In the genomic region with DNA sequence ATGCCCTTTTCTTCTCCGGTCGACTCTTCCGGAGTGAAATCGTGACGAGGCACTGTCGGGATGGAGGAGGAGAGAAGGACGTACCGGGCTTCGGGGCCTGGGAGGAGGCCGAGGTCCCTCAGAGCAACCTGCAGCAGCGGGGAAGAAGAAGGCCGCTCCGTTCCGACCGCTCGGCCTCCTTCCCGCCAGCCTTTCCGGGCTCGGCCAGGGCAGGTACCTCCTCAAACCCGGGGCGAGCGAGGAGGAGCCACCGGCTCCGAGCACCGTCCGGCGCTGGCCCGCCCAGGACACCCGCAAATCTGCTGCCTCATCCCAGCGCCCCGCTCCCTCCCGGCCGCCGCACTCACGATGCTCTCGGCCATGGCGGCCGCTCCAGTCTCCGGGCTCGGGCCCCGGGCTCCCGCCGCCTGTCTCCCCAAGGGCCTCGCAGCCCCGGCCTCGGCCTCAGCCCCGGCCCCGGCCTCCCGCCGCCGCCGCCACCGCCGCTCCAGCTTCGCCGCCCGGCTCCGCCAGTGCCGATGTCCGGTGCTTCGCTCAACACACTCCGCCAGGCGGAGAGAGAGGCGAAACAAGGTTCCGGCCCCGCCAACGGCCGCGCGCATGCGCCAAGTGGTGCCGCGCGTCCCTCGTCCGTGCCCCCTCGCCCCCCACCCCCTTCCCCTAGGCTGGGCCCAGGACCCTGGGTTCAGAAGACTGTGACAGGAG, we compare ENCODE assay signal across 8 mouse cellular contexts. TPM values are rescaled to one million over a fixed set of nuclear protein-coding genes. Genes with fewer than 3 reads are reported as not detected.
DNase-seq lines count a peak whose midpoint lies in the region; ATAC-seq and TF ChIP-seq lines count a peak whose summit lies in the region.

TSS of gene Nploc4 (minus strand) at position 557 of the 705 bp plus-strand sequence.

- H3K27me3 ChIP-seq in embryonic facial prominence, embryonic 14.5 days (replicated peaks; ENCODE audit: control insufficient read depth, insufficient read depth, low read length): no peaks in the 10 kb centered on the region
- H3K27me3 ChIP-seq in heart, adult 2 months (ENCODE audit: control insufficient read depth, insufficient read depth, low read length): no peaks in the 10 kb centered on the region
- no peaks in the 10 kb centered on the region for H3K27me3 ChIP-seq in kidney, adult 2 months (replicated peaks; ENCODE audit: control insufficient read depth, insufficient read depth, low read length)
- H3K27me3 ChIP-seq in limb, embryonic 11.5 days (ENCODE audit: control insufficient read depth, insufficient read depth, low read length): no peaks in the 10 kb centered on the region
- H3K27me3 ChIP-seq in midbrain, embryonic 13.5 days: no peaks in the 10 kb centered on the region

- TF ChIP-seq CTCF in heart, adult 2 months (IDR thresholded peaks at IDR 0.05): peak; percentile 51
- no peak for TF ChIP-seq CTCF in kidney, adult 2 months (conservative IDR thresholded peaks at IDR 0.05; ENCODE audit: insufficient read depth, insufficient read length, low read depth, low read length)

- peak; percentile 92 for ATAC-seq in embryonic facial prominence, embryonic 14.5 days (ENCODE audit: low read depth)
- ATAC-seq in limb, embryonic 11.5 days (ENCODE audit: insufficient number of reproducible peaks, low FRiP score, low TSS enrichment, low read depth): peak; percentile 89
- ATAC-seq in midbrain, embryonic 13.5 days: peak; percentile 88

- H3K27ac ChIP-seq in embryonic facial prominence, embryonic 14.5 days (replicated peaks; ENCODE audit: low read depth, low read length): peak within 1 kb of the TSS; percentile 76
- peak within 1 kb of the TSS; percentile 89 for H3K27ac ChIP-seq in heart, adult 2 months
- peak within 1 kb of the TSS; percentile 85 for H3K27ac ChIP-seq in kidney, adult 2 months (ENCODE audit: insufficient read depth, low read depth, low read length)
- peak within 1 kb of the TSS; percentile 52 for H3K27ac ChIP-seq in limb, embryonic 11.5 days (replicated peaks; ENCODE audit: low read depth, low read length)
- peak within 1 kb of the TSS; percentile 85 for H3K27ac ChIP-seq in midbrain, embryonic 13.5 days

- peak within 1 kb of the TSS; percentile 75 for H3K4me2 ChIP-seq in embryonic facial prominence, embryonic 14.5 days (ENCODE audit: low read depth, low read length)
- H3K4me2 ChIP-seq in limb, embryonic 11.5 days (ENCODE audit: low read depth, severe bottlenecking): peak within 1 kb of the TSS; percentile 83
- peak within 1 kb of the TSS; percentile 80 for H3K4me2 ChIP-seq in midbrain, embryonic 13.5 days (replicated peaks)

- intact Hi-C loops in heart, adult 2 months (cut with DNase I): loop anchor here (2.0 kb wide), 1 partner anchor 19 kb away; no protein-coding TSS in a partner anchor

- peak; percentile 81 for DNase-seq in 416B (ENCODE audit: low read depth)
- DNase-seq in adrenal gland, postnatal 4 days (ENCODE audit: low spot score in 2 of 2): peak; percentile 77 to 89
- DNase-seq in embryonic facial prominence, embryonic 14.5 days (ENCODE audit: low spot score): peak; percentile 92
- DNase-seq in heart, adult 2 months: peak; percentile 90 to 95
- DNase-seq in kidney, adult 2 months: peak; percentile 88
- peak; percentile 96 for DNase-seq in limb, embryonic 11.5 days (ENCODE audit: low spot score)
- peak; percentile 85 for DNase-seq in spleen, adult 12 weeks (ENCODE audit: low spot score)

- WGBS in embryonic facial prominence, embryonic 14.5 days: under 1% methylated on average over 38 of the region's 77 CpGs
- WGBS in heart, adult 2 months: under 1% methylated on average over 68 of the region's 77 CpGs
- WGBS in kidney, adult 2 months: 3% methylated on average over 68 of the region's 77 CpGs
- under 1% methylated on average over 75 of the region's 77 CpGs for WGBS in limb, embryonic 11.5 days
- under 1% methylated on average over 71 of the region's 77 CpGs for WGBS in midbrain, embryonic 13.5 days

- H3K9ac ChIP-seq in embryonic facial prominence, embryonic 14.5 days (ENCODE audit: low read depth, low read length): peak within 1 kb of the TSS; percentile 97
- peak within 1 kb of the TSS; percentile 97 for H3K9ac ChIP-seq in heart, adult 2 months (ENCODE audit: low read depth, low read length)
- H3K9ac ChIP-seq in limb, embryonic 11.5 days (ENCODE audit: low read length): peak within 1 kb of the TSS; percentile 96
- H3K9ac ChIP-seq in midbrain, embryonic 13.5 days (replicated peaks): peak within 1 kb of the TSS; percentile 99

- no peaks in the 10 kb centered on the region for H3K9me3 ChIP-seq in embryonic facial prominence, embryonic 14.5 days (ENCODE audit: control insufficient read depth, low read length)
- no peaks in the 10 kb centered on the region for H3K9me3 ChIP-seq in limb, embryonic 11.5 days (ENCODE audit: control insufficient read depth, low read length)
- no peaks in the 10 kb centered on the region for H3K9me3 ChIP-seq in midbrain, embryonic 13.5 days

- peaks cover 11% of the 10 kb centered on the region for H3K4me1 ChIP-seq in embryonic facial prominence, embryonic 14.5 days (ENCODE audit: control insufficient read depth, insufficient read depth, low read length)
- peaks cover 5% of the 10 kb centered on the region for H3K4me1 ChIP-seq in heart, adult 2 months (ENCODE audit: control insufficient read depth, insufficient read depth, low read length)
- H3K4me1 ChIP-seq in kidney, adult 2 months (ENCODE audit: control insufficient read depth, insufficient read depth, low read length): peaks cover 5% of the 10 kb centered on the region; the same call in 1 of the 2 replicates
- H3K4me1 ChIP-seq in limb, embryonic 11.5 days (ENCODE audit: control insufficient read depth, insufficient read depth, low read length): peaks cover 11% of the 10 kb centered on the region
- H3K4me1 ChIP-seq in midbrain, embryonic 13.5 days (replicated peaks): peaks cover 13% of the 10 kb centered on the region

- 0 out of 2 replicates have a peak, but pooled peaks have one; percentile 11 for TF ChIP-seq EP300 in heart, adult 2 months (IDR thresholded peaks at IDR 0.05; ENCODE audit: insufficient read depth, low read depth, low read length)

- peaks cover 30% of the 10 kb centered on the region for H3K36me3 ChIP-seq in embryonic facial prominence, embryonic 14.5 days (ENCODE audit: control insufficient read depth, insufficient read depth, low read length)
- peaks cover 7% of the 10 kb centered on the region for H3K36me3 ChIP-seq in heart, adult 2 months (ENCODE audit: control insufficient read depth, insufficient read depth, low read length)
- H3K36me3 ChIP-seq in kidney, adult 2 months (ENCODE audit: control insufficient read depth, insufficient read depth, low read length): no peaks in the 10 kb centered on the region
- peaks cover 2% of the 10 kb centered on the region for H3K36me3 ChIP-seq in limb, embryonic 11.5 days (ENCODE audit: control insufficient read depth, insufficient read depth, low read length)
- H3K36me3 ChIP-seq in midbrain, embryonic 13.5 days: peaks cover 26% of the 10 kb centered on the region

- peak; percentile 50; the same call in 1 of the 2 replicates for TF ChIP-seq POLR2A in heart, adult 2 months (IDR thresholded peaks at IDR 0.05; ENCODE audit: insufficient read depth, low read depth, low read length)
- TF ChIP-seq POLR2A in kidney, adult 2 months (IDR thresholded peaks at IDR 0.05; ENCODE audit: low read depth, low read length): peak; percentile 35

- H3K79me2 ChIP-seq in heart, adult 2 months (replicated peaks; ENCODE audit: control insufficient read depth, insufficient read depth, low read length): peaks cover 10% of the 10 kb centered on the region

- peak within 1 kb of the TSS; percentile 99 for H3K4me3 ChIP-seq in embryonic facial prominence, embryonic 14.5 days (ENCODE audit: low read depth, low read length)
- peak within 1 kb of the TSS; percentile 80 for H3K4me3 ChIP-seq in heart, adult 2 months
- peak within 1 kb of the TSS; percentile 97 for H3K4me3 ChIP-seq in kidney, adult 2 months (ENCODE audit: insufficient read depth, low read depth, low read length)
- H3K4me3 ChIP-seq in limb, embryonic 11.5 days (ENCODE audit: low read depth, low read length): peak within 1 kb of the TSS; percentile 99
- peak within 1 kb of the TSS; percentile 96 for H3K4me3 ChIP-seq in midbrain, embryonic 13.5 days (replicated peaks)

RNA-seq across cellular contexts. Expression of gene Nploc4, which starts in this region (rescaled TPM):
- total RNA-seq in adrenal gland, postnatal 4 days (2021): 10 to 100 TPM; 76.3 to 77.5 TPM
- polyA plus RNA-seq in embryonic facial prominence, embryonic 14.5 days (2014; fragmentation: Nextera tagmentation; extraction: Ambion mirVana): 38.1 and 44.6 TPM in 2 replicates
- total RNA-seq in heart, adult 2 months (2021): 10 to 100 TPM; 54.8 to 58.4 TPM
- polyA plus RNA-seq in heart, adult 2 months (2012; rRNA removed): 36.6 and 55.4 TPM in 2 replicates
- polyA plus RNA-seq in kidney, adult 2 months (2012; rRNA removed): 39.5 and 45.4 TPM in 2 replicates
- 47.1 and 51.1 TPM in 2 replicates for polyA plus RNA-seq in limb, embryonic 11.5 days (2014; fragmentation: Nextera tagmentation; extraction: Ambion mirVana)
- 35.0 and 38.1 TPM in 2 replicates for polyA plus RNA-seq in midbrain, embryonic 13.5 days (2015; fragmentation: Nextera tagmentation; extraction: Ambion mirVana)

Comparison
In these comparisons a context has a peak if more than half of its experiments do, and no peak if none do; other contexts are left out.
1. Peak in every context shown above with its lines: DNase-seq, ATAC-seq, H3K4me3 ChIP-seq and H3K27ac ChIP-seq.